Mouse (Mus musculus) heart, postnatal 0 days (tissue): ENCODE measurements at regions not wholly inside any gene's neighbourhood (a gene's known extent, or its start where the extent isn't known, plus 50 kb on each side); places are given as distances from the start of the nearest gene placed in this dataset.
"Not testable (repeated sequence)": the region's sequence is repeated elsewhere in the genome, so short reads cannot be mapped to it uniquely, and the experiment has no call there.

Experiments used
- ATAC-seq: fragments of 200-750 bp; cut with Nextera tagmentation; 2 replicates; pipeline ENCODE4 v1.8.0; 2017; ENCODE audit warnings: low read depth, moderate number of reproducible peaks, moderate library complexity; ENCODE audit not compliant: insufficient read depth
- DNase-seq: peaks from one replicate; pipeline ENCODE4 v3.0.0-alpha.2; 2016; ENCODE audit warnings: low spot score
- H3K27ac ChIP-seq: fragments of 300-500 bp; sonication (generic); 2 replicates; pipeline ENCODE4 v1.5.1; 2014; ENCODE audit warnings: low read depth, mild to moderate bottlenecking
- H3K27me3 ChIP-seq: fragments of 300-500 bp; sonication (generic); 2 replicates; pipeline ENCODE4 v1.6.1; 2014; ENCODE audit warnings: low read length, mixed read lengths; ENCODE audit not compliant: control insufficient read depth, insufficient read depth
- H3K36me3 ChIP-seq: fragments of 300-500 bp; sonication (generic); replicated peaks from 2 replicates; pipeline ENCODE4 v1.6.1; 2014; ENCODE audit warnings: low read length, mixed read lengths; ENCODE audit not compliant: control insufficient read depth, insufficient read depth
- H3K4me1 ChIP-seq: fragments of 300-500 bp; sonication (generic); 2 replicates; pipeline ENCODE4 v1.6.1; 2014; ENCODE audit warnings: antibody characterized with exemption; ENCODE audit not compliant: control insufficient read depth, insufficient read depth
- H3K4me2 ChIP-seq: fragments of 300-500 bp; sonication (generic); 2 replicates; pipeline ENCODE4 v1.6.1; 2014; ENCODE audit warnings: low read depth, mild to moderate bottlenecking, low read length, moderate library complexity
- H3K4me3 ChIP-seq: fragments of 300-500 bp; sonication (generic); 2 replicates; pipeline ENCODE4 v1.5.1; 2014; ENCODE audit warnings: low read depth, low read length
- H3K9ac ChIP-seq: fragments of 300-500 bp; sonication (generic); replicated peaks from 2 replicates; pipeline ENCODE4 v1.6.1; 2014; ENCODE audit warnings: low read depth, low read length, mixed read lengths
- H3K9me3 ChIP-seq: fragments of 300-500 bp; sonication (generic); replicated peaks from 2 replicates; pipeline ENCODE4 v1.6.1; 2016; ENCODE audit warnings: low read length; ENCODE audit not compliant: control insufficient read depth
- CTCF ChIP-seq: IDR thresholded peaks from 2 replicates; pipeline ENCODE4 v1.5.1; 2016; ENCODE audit warnings: antibody characterized with exemption, control low read depth, low read depth
- EP300 ChIP-seq: IDR thresholded peaks from 2 replicates; pipeline ENCODE4 v1.6.1; 2016; ENCODE audit warnings: antibody characterized with exemption, low read depth
- WGBS: fragments of 180-500 bp; shearing (Covaris S2); extraction: QIAGEN DNeasy Blood & Tissue Kit; methylation state at CpG from one replicate; pipeline ENCODE4 v1.1.7; 2014; 5-methylcytosine and 5-hydroxymethylcytosine counted together

- no peaks in the 10 kb centered on the region for H3K36me3 ChIP-seq
- H3K4me2 ChIP-seq = no peak overlapping the region
- TF ChIP-seq EP300 (no peak), CTCF (no peak)
- H3K4me3 ChIP-seq = no peak overlapping the region
- H3K27ac ChIP-seq = no peak overlapping the region
- no peaks in the 10 kb centered on the region for H3K4me1 ChIP-seq
- ATAC-seq = no peak
- no peaks in the 10 kb centered on the region for H3K9me3 ChIP-seq
- no peaks in the 10 kb centered on the region for H3K27me3 ChIP-seq
- 42% methylated on average over 1 of the region's 1 CpGs for WGBS
- no peak for DNase-seq
- no peak overlapping the region for H3K9ac ChIP-seq
Observed at GRCm38 (mm10) chr7:61737511-61737910, 608.9 kb upstream of the Ndn start.

- H3K4me2 ChIP-seq, DNase-seq, H3K36me3 ChIP-seq, H3K9me3 ChIP-seq, H3K27me3 ChIP-seq, ATAC-seq, H3K9ac ChIP-seq, H3K4me1 ChIP-seq, H3K27ac ChIP-seq, H3K4me3 ChIP-seq: not testable (repeated sequence)
- WGBS = no CpG with 5 or more reads among the region's 1 CpGs
Observed at GRCm38 (mm10) chr7:61739336-61739735, 607.0 kb upstream of the Ndn start.

GRCm38 (mm10) chr7:61769826-61770225 lies 576.5 kb upstream of the Ndn start:
- Histone ChIP-seq H3K9me3 (no peaks in the 10 kb centered on the region), H3K4me3 (no peak overlapping the region), H3K4me1 (no peaks in the 10 kb centered on the region), H3K27me3 (no peaks in the 10 kb centered on the region), H3K36me3 (no peaks in the 10 kb centered on the region), H3K9ac (no peak overlapping the region), H3K4me2 (no peak overlapping the region), H3K27ac (no peak overlapping the region)
- DNase-seq (no peak), ATAC-seq (no peak)
- no peak for TF ChIP-seq EP300
- TF ChIP-seq CTCF = peak; percentile 22

GRCm38 (mm10) chr7:61790113-61790796 lies 556.1 kb upstream of the Ndn start:
- no peaks in the 10 kb centered on the region for H3K36me3 ChIP-seq
- no peaks in the 10 kb centered on the region for H3K4me1 ChIP-seq
- H3K27ac ChIP-seq = no peak overlapping the region
- no peaks in the 10 kb centered on the region for H3K27me3 ChIP-seq
- TF ChIP-seq EP300 = no peak
- TF ChIP-seq CTCF = no peak
- H3K9ac ChIP-seq = no peak overlapping the region
- no peak for ATAC-seq
- 63% methylated on average over 5 of the region's 5 CpGs for WGBS
- H3K4me3 ChIP-seq = no peak overlapping the region
- no peaks in the 10 kb centered on the region for H3K9me3 ChIP-seq
- H3K4me2 ChIP-seq = no peak overlapping the region
- no peak for DNase-seq

- Histone ChIP-seq H3K27me3 (no peaks in the 10 kb centered on the region), H3K4me1 (no peaks in the 10 kb centered on the region), H3K9ac (no peak overlapping the region), H3K4me3 (no peak overlapping the region), H3K9me3 (no peaks in the 10 kb centered on the region), H3K36me3 (no peaks in the 10 kb centered on the region), H3K27ac (no peak overlapping the region), H3K4me2 (no peak overlapping the region)
- ATAC-seq (no peak), DNase-seq (no peak)
- TF ChIP-seq EP300 (no peak), CTCF (no peak)
- WGBS = 53% methylated on average over 1 of the region's 1 CpGs
Observed at GRCm38 (mm10) chr7:61836827-61837226, 509.5 kb upstream of the Ndn start.

GRCm38 (mm10) chr7:61837240-61837639 lies 509.1 kb upstream of the Ndn start:
- Histone ChIP-seq H3K4me2 (no peak overlapping the region), H3K27ac (no peak overlapping the region), H3K4me3 (no peak overlapping the region), H3K9ac (no peak overlapping the region), H3K27me3 (no peaks in the 10 kb centered on the region), H3K36me3 (no peaks in the 10 kb centered on the region), H3K4me1 (no peaks in the 10 kb centered on the region), H3K9me3 (no peaks in the 10 kb centered on the region)
- ATAC-seq (no peak), DNase-seq (no peak)
- TF ChIP-seq EP300 (no peak), CTCF (no peak)
